In genomic region chr3:88529204-88530000, GRCm38 (mm10) we compare ENCODE assay signal across 9 mouse cellular contexts. TPM values are rescaled to one million over a fixed set of nuclear protein-coding genes. Genes with fewer than 3 reads are reported as not detected.
A peak's percentile ranks its signal among the peaks of the same experiment; 100 is the strongest.
DNase-seq lines count a peak whose midpoint lies in the region; ATAC-seq and TF ChIP-seq lines count a peak whose summit lies in the region.
"Had no signal": no experiment of that assay in that cellular context is flagged by ENCODE, and none has a peak within 500 bp of the region (broad histone marks: within the 10 kb centered on the region; RNA-seq: fewer than 3 reads in every experiment).

No protein-coding gene starts in this region.

- no peaks in the 10 kb centered on the region for H3K27me3 ChIP-seq in heart, embryonic 14.5 days (ENCODE audit: control insufficient read depth, insufficient read depth, low read length)
- H3K27me3 ChIP-seq in MEL (ENCODE audit: control insufficient read depth in 1 of 2, insufficient read depth in 2 of 2, low read length in 2 of 2), result no peaks in the 10 kb centered on the region
- no peaks in the 10 kb centered on the region for H3K27me3 ChIP-seq in hindbrain, embryonic 10.5 days (ENCODE audit: insufficient read depth, poor library complexity, severe bottlenecking)
- H3K27me3 ChIP-seq in midbrain, embryonic 13.5 days, result no peaks in the 10 kb centered on the region

- H3K4me1 ChIP-seq in heart, embryonic 14.5 days (ENCODE audit: control insufficient read depth in 2 of 2, insufficient read depth in 2 of 2, low read length in 2 of 2), result peaks cover 33 to 51% of the 10 kb centered on the region in 2 experiments
- H3K4me1 ChIP-seq in MEL (ENCODE audit: control insufficient read depth in 1 of 2, insufficient read depth in 2 of 2, low read length in 2 of 2), result peaks cover 9 to 20% of the 10 kb centered on the region in 2 experiments
- H3K4me1 ChIP-seq in hindbrain, embryonic 10.5 days (replicated peaks), result peaks cover 64% of the 10 kb centered on the region
- H3K4me1 ChIP-seq in midbrain, embryonic 13.5 days (replicated peaks), result peaks cover 57% of the 10 kb centered on the region

- peaks cover 12% of the 10 kb centered on the region for H3K79me2 ChIP-seq in MEL (ENCODE audit: control insufficient read depth, insufficient read depth, low read length, poor library complexity)

- no peak for DNase-seq in heart, adult 9 months (ENCODE audit: low spot score in 2 of 2)
- no peak for DNase-seq in MEL (ENCODE audit: low read depth, low spot score)
- peak; percentile 19 for DNase-seq in hindbrain, embryonic 10.5 days (ENCODE audit: low spot score)
- DNase-seq in cerebellum, adult 11-12 months, result no peak
- no peak for DNase-seq in left cerebral cortex, postnatal 4 days
- no peak for DNase-seq in retina, embryonic 14.5 days (ENCODE audit: low spot score)
- DNase-seq: adrenal gland, postnatal 25 days had no signal

- no peak for TF ChIP-seq CTCF in MEL (IDR thresholded peaks at IDR 0.05 in 2 of 3, conservative IDR thresholded peaks at IDR 0.05 in 1 of 3; ENCODE audit: control insufficient read depth in 1 of 3, insufficient read depth in 1 of 3, low read depth in 2 of 3, low read length in 3 of 3, poor library complexity in 1 of 3, severe bottlenecking in 1 of 3)

- H3K36me3 ChIP-seq in heart, embryonic 14.5 days (ENCODE audit: control insufficient read depth, insufficient read depth, low read length), result peaks cover 5% of the 10 kb centered on the region; the same call in 1 of the 2 replicates
- peaks cover 0 to 13% of the 10 kb centered on the region in 2 experiments; a peak in 2 of 4 replicates for H3K36me3 ChIP-seq in MEL (ENCODE audit: control insufficient read depth in 1 of 2, insufficient read depth in 2 of 2, low read length in 2 of 2)
- peaks cover 22% of the 10 kb centered on the region for H3K36me3 ChIP-seq in hindbrain, embryonic 10.5 days
- H3K36me3 ChIP-seq in midbrain, embryonic 13.5 days, result peaks cover 10% of the 10 kb centered on the region

- peak overlapping the region; percentile 7 to 55 for H3K27ac ChIP-seq in heart, embryonic 14.5 days (replicated peaks in 1 of 2; ENCODE audit: control insufficient read depth in 1 of 2, insufficient read depth in 1 of 2, low read depth in 2 of 2, low read length in 2 of 2)
- H3K27ac ChIP-seq in MEL (ENCODE audit: control insufficient read depth, low read depth, low read length), result no peak overlapping the region
- H3K27ac ChIP-seq in hindbrain, embryonic 10.5 days, result peak overlapping the region; percentile 100
- peak overlapping the region; percentile 99 for H3K27ac ChIP-seq in midbrain, embryonic 13.5 days

- no peak overlapping the region for H3K4me3 ChIP-seq in heart, embryonic 14.5 days (ENCODE audit: control insufficient read depth in 1 of 2, insufficient read depth in 1 of 2, low read depth in 1 of 2, low read length in 2 of 2)
- H3K4me3 ChIP-seq in MEL (ENCODE audit: control insufficient read depth in 1 of 2, insufficient read depth in 1 of 2, low read depth in 2 of 2, low read length in 2 of 2), result no peak overlapping the region
- peak overlapping the region; percentile 96 for H3K4me3 ChIP-seq in hindbrain, embryonic 10.5 days
- peak overlapping the region; percentile 94 for H3K4me3 ChIP-seq in midbrain, embryonic 13.5 days (replicated peaks)

- TF ChIP-seq EP300 in MEL (IDR thresholded peaks at IDR 0.05; ENCODE audit: low read depth in 1 of 2, low read length in 2 of 2), result no peak

- peak overlapping the region; percentile 68 for H3K4me2 ChIP-seq in heart, embryonic 14.5 days (ENCODE audit: low read length)
- peak overlapping the region; percentile 89 for H3K4me2 ChIP-seq in midbrain, embryonic 13.5 days (replicated peaks)

- no peak for TF ChIP-seq RAD21 in MEL (IDR thresholded peaks at IDR 0.05; ENCODE audit: low read depth, low read length)

- WGBS in heart, embryonic 14.5 days, result 33% methylated on average over 7 of the region's 7 CpGs
- 36% methylated on average over 7 of the region's 7 CpGs for WGBS in hindbrain, embryonic 10.5 days
- 15% methylated on average over 7 of the region's 7 CpGs for WGBS in midbrain, embryonic 13.5 days

- H3K9ac ChIP-seq in heart, embryonic 14.5 days (ENCODE audit: low read length), result peak overlapping the region; percentile 95; the same call in 1 of the 2 replicates
- no peak overlapping the region for H3K9ac ChIP-seq in MEL (ENCODE audit: control insufficient read depth, low read depth, low read length, poor library complexity, severe bottlenecking)
- H3K9ac ChIP-seq in midbrain, embryonic 13.5 days (replicated peaks), result peak overlapping the region; percentile 100

- H3K9me3 ChIP-seq in heart, embryonic 14.5 days (ENCODE audit: control insufficient read depth, low read length), result no peaks in the 10 kb centered on the region
- no peaks in the 10 kb centered on the region for H3K9me3 ChIP-seq in MEL (replicated peaks; ENCODE audit: insufficient read depth, low read length)
- no peaks in the 10 kb centered on the region for H3K9me3 ChIP-seq in hindbrain, embryonic 10.5 days
- H3K9me3 ChIP-seq in midbrain, embryonic 13.5 days, result no peaks in the 10 kb centered on the region

- TF ChIP-seq POLR2A in MEL (IDR thresholded peaks at IDR 0.05; ENCODE audit: control insufficient read depth in 1 of 2, insufficient read depth in 1 of 2, low read depth in 1 of 2, low read length in 2 of 2, poor library complexity in 1 of 2), result no peak; a peak in 1 of 4 replicates

- ATAC-seq in heart, embryonic 14.5 days (ENCODE audit: insufficient number of reproducible peaks, insufficient read depth, low FRiP score, low read depth), result no peak
- ATAC-seq in midbrain, embryonic 13.5 days, result no peak

- intact Hi-C loops in left cerebral cortex, postnatal 4 days (cut with DNase I), result loop anchor here (10.0 kb wide), 1 partner anchor 115 kb away; the partner anchor contains the start of gene Pmf1

TF ChIP-seq in MEL, 35 proteins besides CTCF, POLR2A, EP300 and RAD21:
- TF ChIP-seq MXI1 (IDR thresholded peaks at IDR 0.05; ENCODE audit: low read depth, low read length), result peak; percentile 26; the same call in 1 of the 2 replicates
- TF ChIP-seq GATA1 (IDR thresholded peaks at IDR 0.05; ENCODE audit: low read depth, low read length), result 0 out of 2 replicates have a peak, but pooled peaks have one; percentile 10
- peak; percentile 31; the same call in 1 of the 2 replicates for TF ChIP-seq SIN3A (IDR thresholded peaks at IDR 0.05; ENCODE audit: low read length)
- no peak for TF ChIP-seq KAT2A (conservative IDR thresholded peaks at IDR 0.05; ENCODE audit: low read depth, low read length)
TF ChIP-seq in MEL: peak in this region for 3.

RNA-seq across cellular contexts. Expression of gene Mex3a, which starts 2.8 kb away (rescaled TPM):
- 9.0 and 11.0 TPM in 2 replicates for polyA plus RNA-seq in heart, embryonic 14.5 days (2014; fragmentation: Nextera tagmentation; extraction: Ambion mirVana)
- total RNA-seq in MEL (2012; rRNA removed), result 4.3 and 5.5 TPM in 2 replicates
- 10 to 100 TPM in 1 of 2 experiments, not detected in 1; 10.1 TPM for polyA plus RNA-seq in MEL (2012; ENCODE audit: insufficient read depth in 1 of 2, insufficient read length in 2 of 2, low read depth in 1 of 2, low replicate concordance in 2 of 2, missing spikeins in 1 of 2)
- 30.7 and 31.0 TPM in 2 replicates for polyA plus RNA-seq in hindbrain, embryonic 10.5 days (2016; fragmentation: Nextera tagmentation; extraction: Ambion mirVana)
- polyA plus RNA-seq in midbrain, embryonic 13.5 days (2015; fragmentation: Nextera tagmentation; extraction: Ambion mirVana), result 49.5 and 51.5 TPM in 2 replicates
- total RNA-seq in left cerebral cortex, postnatal 4 days (2021), result 10 to 100 TPM; 80.5 to 87.8 TPM

RNA-seq across cellular contexts. Expression of gene Rab25, which starts 18.7 kb away (rescaled TPM):
- polyA plus RNA-seq in heart, embryonic 14.5 days (2014; fragmentation: Nextera tagmentation; extraction: Ambion mirVana), result 0.30 TPM in 1 of 2 replicates, not detected in the other
- total RNA-seq in MEL (2012; rRNA removed), result 0.75 and 0.96 TPM in 2 replicates
- 1 to 10 TPM in 1 of 2 experiments, not detected in 1; 1.9 TPM for polyA plus RNA-seq in MEL (2012; ENCODE audit: insufficient read depth in 1 of 2, insufficient read length in 2 of 2, low read depth in 1 of 2, low replicate concordance in 2 of 2, missing spikeins in 1 of 2)
- polyA plus RNA-seq in hindbrain, embryonic 10.5 days (2016; fragmentation: Nextera tagmentation; extraction: Ambion mirVana), result 2.1 and 2.9 TPM in 2 replicates
- not detected in 2 replicates for polyA plus RNA-seq in midbrain, embryonic 13.5 days (2015; fragmentation: Nextera tagmentation; extraction: Ambion mirVana)
- total RNA-seq in left cerebral cortex, postnatal 4 days (2021), result under 1 TPM in 1 of 2 experiments, not detected in 1; 0.83 TPM
- total RNA-seq: adrenal gland, postnatal 25 days had no signal

RNA-seq across cellular contexts. Expression of gene Lmna, which starts 19.6 kb away (rescaled TPM):
- polyA plus RNA-seq in heart, embryonic 14.5 days (2014; fragmentation: Nextera tagmentation; extraction: Ambion mirVana), result 76.7 and 84.1 TPM in 2 replicates
- 388 and 394 TPM in 2 replicates for total RNA-seq in MEL (2012; rRNA removed)
- 100 to 1,000 TPM; 128 to 302 TPM for polyA plus RNA-seq in MEL (2012; ENCODE audit: insufficient read depth in 1 of 2, insufficient read length in 2 of 2, low read depth in 1 of 2, low replicate concordance in 2 of 2, missing spikeins in 1 of 2)
- polyA plus RNA-seq in hindbrain, embryonic 10.5 days (2016; fragmentation: Nextera tagmentation; extraction: Ambion mirVana), result 13.4 and 24.0 TPM in 2 replicates
- 21.4 and 23.4 TPM in 2 replicates for polyA plus RNA-seq in midbrain, embryonic 13.5 days (2015; fragmentation: Nextera tagmentation; extraction: Ambion mirVana)
- 10 to 100 TPM; 35.3 to 37.7 TPM for total RNA-seq in left cerebral cortex, postnatal 4 days (2021)

RNA-seq across cellular contexts. Expression of gene Lamtor2, which starts 23.5 kb away (rescaled TPM):
- 75.6 and 87.5 TPM in 2 replicates for polyA plus RNA-seq in heart, embryonic 14.5 days (2014; fragmentation: Nextera tagmentation; extraction: Ambion mirVana)
- total RNA-seq in MEL (2012; rRNA removed), result 125 and 127 TPM in 2 replicates
- 100 to 1,000 TPM in 1 of 2 experiments, not detected in 1; 188 TPM for polyA plus RNA-seq in MEL (2012; ENCODE audit: insufficient read depth in 1 of 2, insufficient read length in 2 of 2, low read depth in 1 of 2, low replicate concordance in 2 of 2, missing spikeins in 1 of 2)
- 173 and 180 TPM in 2 replicates for polyA plus RNA-seq in hindbrain, embryonic 10.5 days (2016; fragmentation: Nextera tagmentation; extraction: Ambion mirVana)
- polyA plus RNA-seq in midbrain, embryonic 13.5 days (2015; fragmentation: Nextera tagmentation; extraction: Ambion mirVana), result 181 and 182 TPM in 2 replicates
- 100 to 1,000 TPM; 106 to 120 TPM for total RNA-seq in left cerebral cortex, postnatal 4 days (2021)

RNA-seq across cellular contexts. Expression of gene Ubqln4, which starts 24.2 kb away (rescaled TPM):
- 37.4 and 37.5 TPM in 2 replicates for polyA plus RNA-seq in heart, embryonic 14.5 days (2014; fragmentation: Nextera tagmentation; extraction: Ambion mirVana)
- 73.0 and 83.0 TPM in 2 replicates for total RNA-seq in MEL (2012; rRNA removed)
- polyA plus RNA-seq in MEL (2012; ENCODE audit: insufficient read depth in 1 of 2, insufficient read length in 2 of 2, low read depth in 1 of 2, low replicate concordance in 2 of 2, missing spikeins in 1 of 2), result 100 to 1,000 TPM in 1 of 2 experiments, 10 to 100 TPM in 1; 43.6 to 171 TPM
- polyA plus RNA-seq in hindbrain, embryonic 10.5 days (2016; fragmentation: Nextera tagmentation; extraction: Ambion mirVana), result 69.0 and 72.5 TPM in 2 replicates
- polyA plus RNA-seq in midbrain, embryonic 13.5 days (2015; fragmentation: Nextera tagmentation; extraction: Ambion mirVana), result 39.1 and 46.7 TPM in 2 replicates
- total RNA-seq in left cerebral cortex, postnatal 4 days (2021), result 100 to 1,000 TPM in 1 of 2 experiments, 10 to 100 TPM in 1; 97.5 to 105 TPM

Comparison
In these comparisons a context has a peak if more than half of its experiments do, and no peak if none do; other contexts are left out.
1. H3K4me3 ChIP-seq: peak in hindbrain, embryonic 10.5 days (single experiment) and midbrain, embryonic 13.5 days (single experiment); none in heart, embryonic 14.5 days (0 of 2) and MEL (0 of 2).